Mouse (Mus musculus) gastrocnemius, adult 2 months (tissue): ENCODE data around the gene Pga5. TPM values are rescaled to one million over a fixed set of nuclear protein-coding genes. Genes with fewer than 3 reads are reported as not detected.

ENCODE experiments used
- DNase-seq: peaks from one replicate; pipeline ENCODE4 v3.0.0; 2022
- H3K27ac ChIP-seq: fragments of 200-600 bp; 2 replicates; pipeline ENCODE4 v1.8.1; 2022; ENCODE audit warnings: mild to moderate bottlenecking
- H3K4me3 ChIP-seq: fragments of 200-600 bp; 2 replicates; pipeline ENCODE4 v1.8.1; 2022; ENCODE audit warnings: mild to moderate bottlenecking, moderate library complexity
- CTCF ChIP-seq: fragments of 200-600 bp; IDR thresholded peaks from 2 replicates; pipeline ENCODE4 v1.8.1; 2022; ENCODE audit warnings: antibody characterized with exemption, mild to moderate bottlenecking, moderate library complexity
- intact Hi-C: fragments of 180-260 bp; cut with DNase I; formaldehyde crosslinking; loops from one replicate; pipeline ENCODE4 v1.15.1; 2025
- total RNA-seq, 2 experiments: library from RNA; stranded (reverse); gene quantifications; 2 replicates each; pipeline ENCODE4 v1.2.3; 2021

The Pga5 gene
- total RNA-seq, 2 experiments from 2014 or later: not detected

DNA sequence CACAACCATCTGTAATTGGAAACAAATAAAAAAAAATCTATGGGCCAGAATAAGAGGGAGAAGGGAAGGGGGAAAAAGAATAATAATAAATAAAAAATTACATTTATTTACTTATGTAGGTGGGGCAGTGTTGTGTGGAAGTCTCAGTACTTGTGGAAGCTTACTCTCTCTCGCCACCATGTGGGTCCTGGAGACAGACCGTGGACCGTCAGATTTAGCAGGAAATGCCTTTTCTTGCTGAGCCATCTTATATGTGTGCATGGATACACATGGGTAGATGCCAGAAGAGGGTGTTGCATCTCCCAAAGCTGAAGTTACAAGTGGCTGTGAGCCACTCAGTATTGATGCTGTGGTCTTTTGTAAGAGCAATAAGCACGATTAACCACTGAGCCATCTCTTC is 3.7 kb upstream of the Pga5 start:
- intact Hi-C loops: no loop called here
- H3K27ac ChIP-seq: no peak overlapping the region
- DNase-seq: no peak
- H3K4me3 ChIP-seq: no peak overlapping the region
- TF ChIP-seq CTCF: no peak

- DNase-seq: no peak
- intact Hi-C loops: loop anchor here (1.0 to 2.0 kb wide), 2 partner anchors 31 to 280 kb away; no protein-coding TSS in a partner anchor
- Histone ChIP-seq H3K4me3 (no peak overlapping the region), H3K27ac (no peak overlapping the region; the same call in 1 of the 2 replicates)
- TF ChIP-seq CTCF: no peak
Observed at GRCm38 (mm10) chr19:10678772-10679067, 849 bp upstream of the Pga5 start.

DNA sequence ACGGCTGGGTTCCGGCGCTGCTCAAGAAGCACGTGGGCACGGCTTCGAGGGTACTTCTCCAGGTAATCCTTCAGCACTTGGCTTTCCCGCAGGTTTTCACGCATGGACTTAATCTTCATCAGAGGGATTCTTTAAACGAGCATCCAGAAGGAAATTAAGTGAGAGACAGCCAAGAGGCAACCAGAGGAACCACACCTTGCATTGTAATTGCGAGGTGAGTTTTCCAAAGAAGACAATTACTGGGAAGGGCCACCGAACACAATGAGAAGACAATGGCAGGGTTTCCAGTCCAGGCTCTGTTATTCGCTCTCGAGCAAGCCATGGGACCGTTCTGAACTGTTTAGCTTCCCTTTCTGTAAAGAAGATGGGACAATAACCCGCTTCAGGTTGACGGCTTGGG is 1.2 kb downstream of the Pga5 start:
- no peak; the same call in 1 of the 2 replicates for TF ChIP-seq CTCF
- Histone ChIP-seq H3K27ac (no peak overlapping the region), H3K4me3 (no peak overlapping the region)
- DNase-seq: no peak
- intact Hi-C loops: no loop called here

GRCm38 (mm10) chr19:10673275-10673674 is 4.6 kb downstream of the Pga5 start:
- no peak for TF ChIP-seq CTCF
- intact Hi-C loops: no loop called here

DNA sequence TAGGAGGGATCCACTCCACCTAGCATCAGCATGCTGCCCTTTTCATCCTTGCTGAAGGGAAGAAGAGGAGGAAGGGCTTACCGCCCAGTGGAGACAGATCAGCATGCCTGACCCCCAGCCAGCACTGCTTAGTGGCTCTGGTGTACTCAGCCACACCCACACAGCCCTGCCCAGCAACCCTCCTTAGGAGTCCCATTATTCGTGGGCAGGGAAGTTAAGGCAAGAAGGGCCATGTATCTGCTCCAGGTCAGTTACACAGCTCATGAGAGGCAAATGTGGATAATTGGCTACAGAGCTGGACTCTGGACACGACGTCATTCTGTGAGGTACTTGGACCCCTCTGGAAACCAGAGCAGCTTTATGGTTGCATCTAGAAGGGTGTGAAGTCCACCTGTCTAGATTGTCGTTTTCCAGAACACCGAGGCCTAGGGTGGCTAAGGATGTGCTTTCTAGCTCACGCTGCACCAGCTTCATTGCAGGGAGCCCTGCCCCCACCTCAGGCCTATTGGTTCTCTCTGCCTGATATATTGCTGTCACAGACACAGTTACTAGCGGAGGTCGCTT is 5.9 kb downstream of the Pga5 start:
- intact Hi-C loops: no loop called here
- no peak for TF ChIP-seq CTCF

More at GRCm38 (mm10) chr19:10673275-10673674, 4.6 kb downstream of the Pga5 start:
- Histone ChIP-seq H3K4me3 (no peak overlapping the region), H3K27ac (no peak overlapping the region)
- DNase-seq: no peak

DNA sequence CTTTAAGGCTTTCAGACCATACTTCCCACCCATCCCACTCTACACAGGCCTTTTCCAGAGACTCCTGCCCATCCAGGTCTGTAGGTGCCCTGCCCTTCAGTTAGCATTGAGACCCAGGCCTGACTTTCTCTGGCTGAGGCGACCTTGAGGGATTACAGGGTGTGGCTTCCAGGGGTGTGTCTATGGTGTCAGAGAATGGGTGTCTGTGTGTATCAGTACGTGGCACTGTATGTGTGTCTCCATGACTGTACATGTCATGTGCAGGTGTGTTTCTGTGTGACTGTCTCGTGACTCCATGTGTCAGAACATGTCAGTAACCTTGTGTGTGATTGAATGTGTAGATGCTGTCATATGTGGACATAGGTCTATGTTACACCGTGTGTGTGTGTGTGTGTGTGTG is 6.6 kb downstream of the Pga5 start:
- no peak for DNase-seq
- H3K27ac ChIP-seq: no peak overlapping the region
- no peak for TF ChIP-seq CTCF
- intact Hi-C loops: no loop called here
- no peak overlapping the region for H3K4me3 ChIP-seq

More for the DNA sequence above, 5.9 kb downstream of the Pga5 start:
- DNase-seq: no peak
- Histone ChIP-seq H3K4me3 (no peak overlapping the region), H3K27ac (no peak overlapping the region)

DNA sequence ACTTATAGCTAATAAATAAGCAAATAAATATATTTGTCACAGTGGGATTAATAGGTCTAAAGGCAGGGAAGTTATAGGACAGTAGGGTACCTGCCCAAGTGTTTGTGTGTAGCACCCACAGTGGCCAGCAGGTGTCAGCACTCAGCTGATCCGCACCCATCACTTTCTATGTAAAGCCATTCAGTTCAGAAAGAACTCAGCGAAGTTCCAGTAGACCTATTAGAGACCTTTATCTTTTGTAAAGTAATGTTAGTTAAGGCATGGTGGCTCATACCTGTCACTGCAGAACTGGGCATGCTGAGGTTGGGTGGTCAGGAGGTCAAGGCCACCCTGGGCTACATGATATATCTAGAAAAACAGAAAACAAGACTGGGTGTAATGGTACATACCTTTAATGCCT is 12.4 kb downstream of the Pga5 start:
- Histone ChIP-seq H3K4me3 (no peak overlapping the region), H3K27ac (no peak overlapping the region)
- peak; percentile 66 for DNase-seq
- intact Hi-C loops: loop anchor here (1.0 to 2.0 kb wide), 2 partner anchors 44 to 313 kb away; no protein-coding TSS in a partner anchor
- TF ChIP-seq CTCF: peak; percentile 95

- TF ChIP-seq CTCF: no peak
- intact Hi-C loops: loop anchor here (1.0 to 2.0 kb wide), 2 partner anchors 44 to 314 kb away; no protein-coding TSS in a partner anchor
- Histone ChIP-seq H3K27ac (no peak overlapping the region), H3K4me3 (no peak overlapping the region)
- no peak for DNase-seq
Observed at GRCm38 (mm10) chr19:10665093-10665492, 12.8 kb downstream of the Pga5 start.

- intact Hi-C loops: no loop called here
- Histone ChIP-seq H3K4me3 (no peak overlapping the region), H3K27ac (no peak overlapping the region)
- TF ChIP-seq CTCF: no peak
- peak; percentile 9 for DNase-seq
Observed at GRCm38 (mm10) chr19:10662665-10663064, 15.2 kb downstream of the Pga5 start.

DNA sequence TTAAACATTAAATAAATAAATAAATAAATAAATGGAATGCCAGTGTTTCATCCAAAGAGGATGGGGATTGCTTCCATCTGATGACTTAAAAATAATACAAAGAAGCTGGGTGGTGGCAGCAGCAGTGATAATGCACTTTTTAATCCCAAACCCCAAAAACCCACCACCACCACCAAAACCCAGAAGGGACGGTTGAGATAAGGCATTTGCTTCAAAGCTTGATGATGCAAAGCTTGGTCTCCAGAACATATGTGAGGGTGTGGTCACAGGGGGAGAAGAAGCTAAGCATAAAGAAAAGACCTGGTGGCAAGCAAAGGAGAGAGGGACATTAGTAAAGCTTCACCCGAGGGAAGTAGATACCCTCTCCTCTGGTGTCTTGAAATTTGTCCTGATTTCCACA is 16.0 kb downstream of the Pga5 start:
- intact Hi-C loops: no loop called here
- Histone ChIP-seq H3K4me3 (no peak overlapping the region), H3K27ac (no peak overlapping the region)
- no peak for TF ChIP-seq CTCF
- peak; percentile 4 for DNase-seq

GRCm38 (mm10) chr19:10661373-10661772 is 16.5 kb downstream of the Pga5 start:
- no peak for TF ChIP-seq CTCF
- intact Hi-C loops: no loop called here
- H3K4me3 ChIP-seq: no peak overlapping the region
- H3K27ac ChIP-seq: no peak overlapping the region
- no peak for DNase-seq

GRCm38 (mm10) chr19:10658406-10658805 is 19.5 kb downstream of the Pga5 start:
- TF ChIP-seq CTCF: no peak
- Histone ChIP-seq H3K27ac (no peak overlapping the region), H3K4me3 (no peak overlapping the region)
- DNase-seq: no peak
- intact Hi-C loops: no loop called here

GRCm38 (mm10) chr19:10657742-10658141 is 20.1 kb downstream of the Pga5 start:
- TF ChIP-seq CTCF: no peak
- intact Hi-C loops: no loop called here
- peak; percentile 12 for DNase-seq
- Histone ChIP-seq H3K27ac (no peak overlapping the region), H3K4me3 (no peak overlapping the region)

- intact Hi-C loops: no loop called here
- DNase-seq: no peak
- no peak for TF ChIP-seq CTCF
- no peak overlapping the region for H3K27ac ChIP-seq
- H3K4me3 ChIP-seq: no peak overlapping the region
Observed at GRCm38 (mm10) chr19:10656058-10656457, 21.8 kb downstream of the Pga5 start.
